Mouse (Mus musculus): ENCODE data around the gene Copg2.

- TF ChIP-seq POLR2A (IDR thresholded peaks at IDR 0.05; ENCODE audit: insufficient read depth, low read depth, low read length) = no peak
- no peak for TF ChIP-seq CTCF (IDR thresholded peaks at IDR 0.05)
- no peak for TF ChIP-seq EP300 (IDR thresholded peaks at IDR 0.05; ENCODE audit: insufficient read depth, low read depth, low read length)
Observed at GRCm38 (mm10) chr6:30855205-30855604, 41.4 kb downstream of the Copg2 start.

Measured in heart, adult 2 months (tissue).